Mouse (Mus musculus) bone marrow macrophage, adult 2 months (primary cell): ENCODE data around the gene Tmem216. TPM values are rescaled to one million over a fixed set of nuclear protein-coding genes. Genes with fewer than 3 reads are reported as not detected.

Experiments
- H3K27ac ChIP-seq: 2 replicates; pipeline ENCODE4 v1.5.1; 2012; ENCODE audit warnings: low read depth, low read length; ENCODE audit not compliant: insufficient read depth
- H3K4me1 ChIP-seq: 2 replicates; pipeline ENCODE4 v1.6.1; 2012; ENCODE audit warnings: low read length; ENCODE audit not compliant: control insufficient read depth, insufficient read depth
- H3K4me3 ChIP-seq: 2 replicates; pipeline ENCODE4 v1.5.1; 2012; ENCODE audit warnings: mild to moderate bottlenecking, low read length, moderate library complexity; ENCODE audit not compliant: insufficient read depth
- CTCF ChIP-seq: IDR thresholded peaks from 2 replicates; pipeline ENCODE4 v1.5.1; 2012; ENCODE audit warnings: low read depth, mild to moderate bottlenecking, low read length, moderate library complexity
- POLR2A ChIP-seq: IDR thresholded peaks from 2 replicates; pipeline ENCODE4 v1.6.1; 2012; ENCODE audit warnings: mild to moderate bottlenecking, low read depth, low read length, borderline replicate concordance
- polyA plus RNA-seq: library from polyadenylated mRNA; stranded (reverse); fragments of >200 nt; gene quantifications from 2 replicates; pipeline ENCODE4 v1.2.4, GENCODE M21; 2012; ENCODE audit not compliant: missing spikeins, insufficient read depth, insufficient read length

The Tmem216 gene
- polyA plus RNA-seq, 1 experiment = 7.8 TPM

- Histone ChIP-seq H3K27ac (peak within 1 kb of the TSS; percentile 86), H3K4me1 (peaks cover 24% of the 10 kb centered on the region), H3K4me3 (peak within 1 kb of the TSS; percentile 65)
- TF ChIP-seq POLR2A = no peak
- TF ChIP-seq CTCF = no peak
These were observed 30.1 kb downstream of the Tmem216 start, which contains the start of gene Sdhaf2 for GRCm38 (mm10) chr19:10525910-10526309. Gene Sdhaf2, minus strand, starts transcription at chr19:10526142.

- Histone ChIP-seq H3K27ac (peak within 1 kb of the TSS; percentile 86), H3K4me1 (peaks cover 24% of the 10 kb centered on the region), H3K4me3 (peak within 1 kb of the TSS; percentile 65)
- TF ChIP-seq CTCF (no peak), POLR2A (no peak)
These were observed 30.7 kb downstream of the Tmem216 start, which contains the start of gene Cpsf7 for GRCm38 (mm10) chr19:10525106-10525901. Gene Cpsf7, plus strand, starts transcription at chr19:10525266.

GRCm38 (mm10) chr19:10524784-10525105 is 31.3 kb downstream of the Tmem216 start:
- peak overlapping the region; percentile 65 for H3K4me3 ChIP-seq
- peak overlapping the region; percentile 45 for H3K27ac ChIP-seq
- peaks cover 24% of the 10 kb centered on the region for H3K4me1 ChIP-seq
- TF ChIP-seq CTCF = no peak
- TF ChIP-seq POLR2A = no peak

GRCm38 (mm10) chr19:10523483-10524080 is 32.5 kb downstream of the Tmem216 start:
- TF ChIP-seq CTCF = no peak
- H3K4me3 ChIP-seq = peak overlapping the region; percentile 36
- peaks cover 24% of the 10 kb centered on the region for H3K4me1 ChIP-seq
- no peak overlapping the region for H3K27ac ChIP-seq

- no peak overlapping the region for H3K4me3 ChIP-seq
- peaks cover 20% of the 10 kb centered on the region for H3K4me1 ChIP-seq
- TF ChIP-seq CTCF (no peak), POLR2A (no peak)
- H3K27ac ChIP-seq = no peak overlapping the region
These were observed 34.1 kb downstream of the Tmem216 start for GRCm38 (mm10) chr19:10521926-10522325.

GRCm38 (mm10) chr19:10520355-10520754 is 35.7 kb downstream of the Tmem216 start:
- TF ChIP-seq CTCF (no peak), POLR2A (no peak)
- no peak overlapping the region for H3K27ac ChIP-seq
- H3K4me3 ChIP-seq = no peak overlapping the region
- peaks cover 14% of the 10 kb centered on the region for H3K4me1 ChIP-seq

GRCm38 (mm10) chr19:10510759-10511330 is 45.2 kb downstream of the Tmem216 start:
- TF ChIP-seq CTCF (no peak), POLR2A (no peak)
- Histone ChIP-seq H3K4me1 (peaks cover 21% of the 10 kb centered on the region), H3K4me3 (peak overlapping the region; percentile 8; the same call in 1 of the 2 replicates), H3K27ac (peak overlapping the region; percentile 81)

- Histone ChIP-seq H3K4me1 (peaks cover 22% of the 10 kb centered on the region), H3K4me3 (no peak overlapping the region), H3K27ac (no peak overlapping the region)
- TF ChIP-seq CTCF (peak; percentile 97), POLR2A (no peak)
These were observed 53.5 kb downstream of the Tmem216 start for GRCm38 (mm10) chr19:10502571-10502970.

- peaks cover 41% of the 10 kb centered on the region for H3K4me1 ChIP-seq
- no peak overlapping the region for H3K27ac ChIP-seq
- no peak for TF ChIP-seq CTCF
- TF ChIP-seq POLR2A = no peak
- H3K4me3 ChIP-seq = no peak overlapping the region
These were observed 55.5 kb downstream of the Tmem216 start for GRCm38 (mm10) chr19:10500581-10500980.
